Mouse (Mus musculus): ENCODE data around the gene Cyb5d2. TPM values are rescaled to one million over a fixed set of nuclear protein-coding genes. Genes with fewer than 3 reads are reported as not detected.

The Cyb5d2 gene
- polyA plus RNA-seq, 1 experiment from 2014 or later = 4.1 TPM

DNA sequence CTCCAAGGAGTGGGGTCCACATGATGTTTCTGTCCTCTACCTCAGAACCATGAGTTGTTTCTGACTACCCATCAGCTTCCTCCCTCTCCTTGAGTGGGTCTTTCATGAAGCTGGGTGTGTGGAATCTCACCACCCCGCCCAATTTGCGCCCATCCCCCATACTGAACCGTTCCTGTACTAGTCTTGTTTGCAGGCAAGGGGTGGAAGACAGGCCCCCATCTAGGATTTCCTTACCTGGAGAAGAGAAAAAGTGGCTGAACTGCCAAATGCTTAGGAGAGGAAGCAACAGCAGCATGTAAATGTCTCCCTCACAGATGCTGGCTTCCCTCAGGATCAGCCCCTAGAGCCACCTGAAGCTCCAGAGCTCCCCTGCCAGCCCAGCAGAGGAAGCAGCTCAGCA is 25.6 kb downstream of the Cyb5d2 start:
- WGBS (ENCODE audit: insufficient replicate concordance) = 87% methylated on average over 3 of the region's 3 CpGs
- Histone ChIP-seq H3K27me3 (ENCODE audit: insufficient read depth, low read length) (no peaks in the 10 kb centered on the region), H3K36me3 (replicated peaks; ENCODE audit: insufficient read depth, low read length) (peaks cover 29% of the 10 kb centered on the region), H3K4me3 (ENCODE audit: low read depth, low read length) (no peak overlapping the region), H3K4me2 (ENCODE audit: low read depth, low read length) (no peak overlapping the region), H3K4me1 (ENCODE audit: insufficient read depth) (no peaks in the 10 kb centered on the region), H3K9me3 (ENCODE audit: low read length) (no peaks in the 10 kb centered on the region), H3K9ac (replicated peaks) (no peak overlapping the region), H3K27ac (ENCODE audit: low read depth) (no peak overlapping the region)
- ATAC-seq (no peak), DNase-seq (no peak)
- no peak for TF ChIP-seq CTCF (IDR thresholded peaks at IDR 0.05; ENCODE audit: low read depth)
- no peak for TF ChIP-seq EP300 (IDR thresholded peaks at IDR 0.05; ENCODE audit: low read depth)

DNA sequence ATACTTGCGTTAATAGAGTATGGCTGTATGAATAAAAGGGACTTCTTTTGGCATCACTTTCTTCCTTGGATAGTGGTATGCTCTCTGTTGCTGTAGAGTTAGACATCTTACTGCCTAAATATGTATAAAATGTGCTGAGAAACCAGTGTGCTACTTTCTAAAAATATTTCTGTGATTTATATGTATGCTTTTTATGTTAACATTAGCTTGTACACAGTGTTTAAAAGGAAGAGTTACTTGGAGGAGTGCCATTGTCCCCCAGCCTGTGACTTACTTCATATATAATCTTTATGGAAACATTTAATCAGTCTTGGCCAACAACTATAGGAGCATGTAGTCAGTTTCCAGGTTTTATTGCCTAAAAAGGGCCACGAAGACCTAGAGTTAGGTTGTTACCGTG is 26.9 kb downstream of the Cyb5d2 start:
- no peaks in the 10 kb centered on the region for H3K27me3 ChIP-seq (ENCODE audit: insufficient read depth, low read length)
- H3K9me3 ChIP-seq (ENCODE audit: low read length) = no peaks in the 10 kb centered on the region
- H3K4me1 ChIP-seq (ENCODE audit: insufficient read depth) = no peaks in the 10 kb centered on the region
- WGBS (ENCODE audit: insufficient replicate concordance) = 85% methylated on average over 3 of the region's 3 CpGs
- TF ChIP-seq CTCF (IDR thresholded peaks at IDR 0.05; ENCODE audit: low read depth) (no peak), EP300 (IDR thresholded peaks at IDR 0.05; ENCODE audit: low read depth) (no peak)
- no peak overlapping the region for H3K27ac ChIP-seq (ENCODE audit: low read depth)
- ATAC-seq (no peak), DNase-seq (no peak)
- H3K4me2 ChIP-seq (ENCODE audit: low read depth, low read length) = no peak overlapping the region
- no peak overlapping the region for H3K9ac ChIP-seq (replicated peaks)
- H3K36me3 ChIP-seq (replicated peaks; ENCODE audit: insufficient read depth, low read length) = peaks cover 36% of the 10 kb centered on the region
- H3K4me3 ChIP-seq (ENCODE audit: low read depth, low read length) = no peak overlapping the region

DNA sequence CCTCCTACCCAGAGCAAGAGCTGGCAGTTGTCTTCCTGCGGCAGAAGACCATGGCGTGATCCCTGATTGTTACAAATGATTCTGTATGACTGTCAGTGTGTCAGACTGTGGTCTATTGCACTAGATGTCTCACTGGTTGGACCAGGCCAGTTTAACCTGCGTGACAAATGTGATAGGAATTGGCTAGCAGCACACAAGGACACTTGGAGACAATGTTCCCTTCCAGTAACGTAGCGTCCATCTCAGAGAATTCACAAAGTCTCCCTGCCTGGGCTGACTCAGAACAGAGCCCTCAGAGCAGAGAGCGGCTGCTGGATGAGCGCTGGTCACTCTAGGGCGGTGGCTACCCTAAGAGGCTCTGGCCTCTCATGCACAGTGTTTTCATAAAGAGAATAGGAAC is 28.2 kb downstream of the Cyb5d2 start:
- Histone ChIP-seq H3K27ac (ENCODE audit: low read depth) (no peak overlapping the region), H3K9me3 (ENCODE audit: low read length) (no peaks in the 10 kb centered on the region), H3K4me2 (ENCODE audit: low read depth, low read length) (no peak overlapping the region), H3K4me3 (ENCODE audit: low read depth, low read length) (no peak overlapping the region), H3K27me3 (ENCODE audit: insufficient read depth, low read length) (no peaks in the 10 kb centered on the region), H3K4me1 (ENCODE audit: insufficient read depth) (no peaks in the 10 kb centered on the region), H3K9ac (replicated peaks) (no peak overlapping the region), H3K36me3 (replicated peaks; ENCODE audit: insufficient read depth, low read length) (peaks cover 49% of the 10 kb centered on the region)
- 90% methylated on average over 8 of the region's 8 CpGs for WGBS (ENCODE audit: insufficient replicate concordance)
- TF ChIP-seq EP300 (IDR thresholded peaks at IDR 0.05; ENCODE audit: low read depth) = no peak
- TF ChIP-seq CTCF (IDR thresholded peaks at IDR 0.05; ENCODE audit: low read depth) = no peak
- DNase-seq (no peak), ATAC-seq (no peak)

DNA sequence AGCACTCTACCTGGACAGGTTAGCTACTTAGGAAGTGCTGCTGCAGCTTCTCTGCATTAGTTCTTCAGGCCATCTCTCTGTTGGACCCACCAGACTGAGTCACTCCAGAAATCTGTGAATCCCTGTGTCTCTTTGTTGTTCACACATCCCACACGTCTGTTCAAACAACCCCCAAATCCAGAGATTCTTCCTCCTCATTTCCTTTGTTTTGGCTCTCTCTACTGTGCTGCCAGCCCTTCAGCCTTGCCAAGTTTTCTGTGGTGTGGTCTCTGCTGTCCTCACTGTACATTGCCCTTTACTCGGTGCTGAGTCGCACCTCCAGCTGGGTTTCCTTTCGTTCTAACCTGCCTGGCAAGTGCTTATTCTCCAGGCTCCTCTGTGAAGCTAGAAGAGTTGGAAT is 31.7 kb downstream of the Cyb5d2 start:
- TF ChIP-seq CTCF (IDR thresholded peaks at IDR 0.05; ENCODE audit: low read depth) (no peak), EP300 (IDR thresholded peaks at IDR 0.05; ENCODE audit: low read depth) (no peak)
- 89% methylated on average over 4 of the region's 4 CpGs for WGBS (ENCODE audit: insufficient replicate concordance)
- Histone ChIP-seq H3K9me3 (ENCODE audit: low read length) (no peaks in the 10 kb centered on the region), H3K4me2 (ENCODE audit: low read depth, low read length) (no peak overlapping the region), H3K9ac (replicated peaks) (no peak overlapping the region), H3K27ac (ENCODE audit: low read depth) (no peak overlapping the region), H3K27me3 (ENCODE audit: insufficient read depth, low read length) (no peaks in the 10 kb centered on the region), H3K4me3 (ENCODE audit: low read depth, low read length) (no peak overlapping the region), H3K4me1 (ENCODE audit: insufficient read depth) (no peaks in the 10 kb centered on the region), H3K36me3 (replicated peaks; ENCODE audit: insufficient read depth, low read length) (peaks cover 67% of the 10 kb centered on the region)
- no peak for ATAC-seq
- DNase-seq = no peak

DNA sequence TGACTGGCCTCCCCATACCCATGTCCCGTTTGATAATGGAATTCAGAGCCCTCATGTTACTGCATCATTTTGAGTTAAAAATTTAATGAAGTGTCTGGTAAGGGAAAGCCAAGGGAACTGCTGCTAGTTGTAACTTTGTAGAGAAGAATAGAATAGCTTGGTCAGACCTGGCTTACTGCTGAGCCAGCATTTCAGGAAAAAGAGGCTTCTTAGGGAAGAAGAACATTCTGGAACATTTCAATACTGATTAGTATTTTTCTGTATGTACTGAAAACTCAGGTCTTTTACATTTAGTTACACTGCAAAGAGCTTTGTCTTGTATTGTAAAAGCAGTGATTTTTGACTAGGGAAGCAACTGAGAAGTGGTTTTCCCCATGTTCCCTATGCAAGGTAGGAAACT is 35.2 kb downstream of the Cyb5d2 start:
- no peak overlapping the region for H3K9ac ChIP-seq (replicated peaks)
- no peaks in the 10 kb centered on the region for H3K9me3 ChIP-seq (ENCODE audit: low read length)
- TF ChIP-seq EP300 (IDR thresholded peaks at IDR 0.05; ENCODE audit: low read depth) (no peak), CTCF (IDR thresholded peaks at IDR 0.05; ENCODE audit: low read depth) (no peak)
- 84% methylated on average over 1 of the region's 1 CpGs for WGBS (ENCODE audit: insufficient replicate concordance)
- H3K4me3 ChIP-seq (ENCODE audit: low read depth, low read length) = no peak overlapping the region
- no peak for DNase-seq
- no peaks in the 10 kb centered on the region for H3K4me1 ChIP-seq (ENCODE audit: insufficient read depth)
- H3K27ac ChIP-seq (ENCODE audit: low read depth) = no peak overlapping the region
- no peaks in the 10 kb centered on the region for H3K27me3 ChIP-seq (ENCODE audit: insufficient read depth, low read length)
- no peak overlapping the region for H3K4me2 ChIP-seq (ENCODE audit: low read depth, low read length)
- no peak for ATAC-seq
- H3K36me3 ChIP-seq (replicated peaks; ENCODE audit: insufficient read depth, low read length) = peaks cover 82% of the 10 kb centered on the region

DNA sequence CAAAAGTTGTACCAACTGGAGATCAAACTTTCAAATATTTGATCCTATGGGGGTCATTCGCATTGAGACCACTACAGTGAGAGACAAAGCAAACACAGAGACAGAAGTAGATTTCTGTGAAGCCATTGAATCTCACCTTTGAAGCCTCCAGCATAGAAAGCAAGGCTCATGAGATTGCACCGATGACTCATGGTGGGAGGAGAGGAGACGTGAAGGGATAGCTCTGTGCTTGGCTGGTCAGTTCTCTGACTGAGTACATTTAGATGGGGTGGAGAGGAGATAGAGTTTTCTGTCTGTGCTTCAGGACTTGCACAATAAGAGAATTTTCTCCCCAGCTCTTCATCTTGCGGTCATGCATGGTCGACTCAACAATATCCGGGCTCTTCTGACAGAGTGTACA is 36.4 kb downstream of the Cyb5d2 start:
- 89% methylated on average over 6 of the region's 6 CpGs for WGBS (ENCODE audit: insufficient replicate concordance)
- H3K27ac ChIP-seq (ENCODE audit: low read depth) = no peak overlapping the region
- H3K27me3 ChIP-seq (ENCODE audit: insufficient read depth, low read length) = no peaks in the 10 kb centered on the region
- ATAC-seq (no peak), DNase-seq (no peak)
- H3K4me1 ChIP-seq (ENCODE audit: insufficient read depth) = no peaks in the 10 kb centered on the region
- no peak overlapping the region for H3K4me2 ChIP-seq (ENCODE audit: low read depth, low read length)
- H3K4me3 ChIP-seq (ENCODE audit: low read depth, low read length) = no peak overlapping the region
- H3K9me3 ChIP-seq (ENCODE audit: low read length) = no peaks in the 10 kb centered on the region
- TF ChIP-seq EP300 (IDR thresholded peaks at IDR 0.05; ENCODE audit: low read depth) = no peak
- no peak for TF ChIP-seq CTCF (IDR thresholded peaks at IDR 0.05; ENCODE audit: low read depth)
- H3K9ac ChIP-seq (replicated peaks) = no peak overlapping the region
- H3K36me3 ChIP-seq (replicated peaks; ENCODE audit: insufficient read depth, low read length) = peaks cover 90% of the 10 kb centered on the region

DNA sequence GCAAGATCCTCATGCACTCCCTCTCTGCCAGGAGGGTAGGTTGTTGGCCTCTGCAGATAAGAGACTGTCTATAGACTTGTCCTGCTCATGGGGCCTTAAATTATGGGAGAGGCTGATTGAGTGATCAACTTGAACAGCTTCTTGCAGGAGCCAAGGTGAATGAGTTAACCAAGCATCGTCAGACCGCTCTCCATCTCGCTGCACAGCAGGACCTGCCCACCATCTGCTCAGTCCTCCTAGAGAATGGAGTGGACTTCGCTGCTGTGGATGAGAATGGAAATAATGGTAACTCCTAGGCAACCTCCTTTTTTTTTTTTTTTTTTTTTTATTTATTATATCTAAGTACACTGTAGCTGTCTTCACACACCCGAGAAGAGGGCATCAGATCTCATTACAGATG is 37.6 kb downstream of the Cyb5d2 start:
- Histone ChIP-seq H3K27ac (ENCODE audit: low read depth) (no peak overlapping the region), H3K4me1 (ENCODE audit: insufficient read depth) (no peaks in the 10 kb centered on the region), H3K36me3 (replicated peaks; ENCODE audit: insufficient read depth, low read length) (peaks cover 89% of the 10 kb centered on the region), H3K27me3 (ENCODE audit: insufficient read depth, low read length) (no peaks in the 10 kb centered on the region), H3K9ac (replicated peaks) (no peak overlapping the region), H3K4me2 (ENCODE audit: low read depth, low read length) (no peak overlapping the region), H3K4me3 (ENCODE audit: low read depth, low read length) (no peak overlapping the region), H3K9me3 (ENCODE audit: low read length) (no peaks in the 10 kb centered on the region)
- 90% methylated on average over 5 of the region's 5 CpGs for WGBS (ENCODE audit: insufficient replicate concordance)
- no peak for TF ChIP-seq CTCF (IDR thresholded peaks at IDR 0.05; ENCODE audit: low read depth)
- no peak for TF ChIP-seq EP300 (IDR thresholded peaks at IDR 0.05; ENCODE audit: low read depth)
- no peak for ATAC-seq
- no peak for DNase-seq

Measured in liver, postnatal 0 days (tissue).